Mouse (Mus musculus): ENCODE measurements around the gene Mrfap1.

GRCm38 (mm10) chr5:36839032-36839431 is 42.5 kb upstream of the Mrfap1 start:
- TF ChIP-seq CTCF (IDR thresholded peaks at IDR 0.05; ENCODE audit: low read depth) (no peak), EP300 (IDR thresholded peaks at IDR 0.05; ENCODE audit: low read depth) (no peak)

Measured in heart, postnatal 0 days (tissue).